Mouse (Mus musculus) layer of hippocampus, postnatal 36 days (tissue): ENCODE results near the gene Qdpr. TPM values are rescaled to one million over a fixed set of nuclear protein-coding genes. Genes with fewer than 3 reads are reported as not detected.
"Not testable (repeated sequence)": the region's sequence is repeated elsewhere in the genome, so short reads cannot be mapped to it uniquely, and the experiment has no call there.

Source experiments
- DNase-seq, 2 experiments: peaks; one replicate each; pipeline ENCODE4 v3.0.0; 2022
- total RNA-seq, 2 experiments: library from RNA; stranded (reverse); gene quantifications; 2 replicates each; pipeline ENCODE4 v1.2.3; 2021

The Qdpr gene
- total RNA-seq, 2 experiments from 2014 or later = 156 to 169 TPM

DNA sequence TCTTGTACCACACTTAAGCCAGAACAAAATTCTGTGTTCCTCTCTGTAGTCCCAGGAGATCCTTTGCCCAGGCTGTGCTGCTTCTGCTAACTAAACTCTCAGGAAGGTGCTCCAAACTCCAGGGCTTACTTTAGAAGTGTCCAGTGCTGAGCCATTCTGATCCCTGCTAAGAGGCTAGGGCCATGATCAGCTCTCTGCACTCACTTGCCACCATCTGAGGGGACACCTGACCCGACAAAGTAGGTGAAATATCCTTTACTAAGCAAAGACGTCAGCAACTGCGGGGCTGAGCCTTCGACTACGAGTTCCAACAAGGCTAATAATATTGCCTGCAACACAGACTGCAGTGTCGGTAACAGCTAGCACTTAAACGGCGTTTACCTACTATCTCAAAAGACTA is 830 bp downstream of the Qdpr start:
- no peak for DNase-seq

DNA sequence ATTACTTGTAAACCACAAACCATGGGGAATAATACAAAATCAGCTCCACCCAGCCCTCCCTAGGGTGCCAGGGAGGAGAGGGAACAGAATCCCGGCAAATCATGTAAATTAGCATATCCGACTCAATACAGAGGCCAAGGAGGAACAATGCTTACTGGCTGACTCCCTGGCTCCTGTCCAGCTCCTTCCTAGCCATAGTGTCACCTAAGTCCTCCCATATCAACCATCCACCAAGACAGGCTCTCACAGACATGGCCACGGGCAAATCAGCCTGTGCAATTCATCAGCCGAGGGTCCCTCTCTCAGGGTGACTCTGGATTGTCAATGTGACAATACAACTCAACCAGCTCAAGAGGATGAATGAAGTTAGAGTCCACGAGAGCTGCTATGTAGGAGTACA is 1.4 kb downstream of the Qdpr start:
- DNase-seq = no peak

DNA sequence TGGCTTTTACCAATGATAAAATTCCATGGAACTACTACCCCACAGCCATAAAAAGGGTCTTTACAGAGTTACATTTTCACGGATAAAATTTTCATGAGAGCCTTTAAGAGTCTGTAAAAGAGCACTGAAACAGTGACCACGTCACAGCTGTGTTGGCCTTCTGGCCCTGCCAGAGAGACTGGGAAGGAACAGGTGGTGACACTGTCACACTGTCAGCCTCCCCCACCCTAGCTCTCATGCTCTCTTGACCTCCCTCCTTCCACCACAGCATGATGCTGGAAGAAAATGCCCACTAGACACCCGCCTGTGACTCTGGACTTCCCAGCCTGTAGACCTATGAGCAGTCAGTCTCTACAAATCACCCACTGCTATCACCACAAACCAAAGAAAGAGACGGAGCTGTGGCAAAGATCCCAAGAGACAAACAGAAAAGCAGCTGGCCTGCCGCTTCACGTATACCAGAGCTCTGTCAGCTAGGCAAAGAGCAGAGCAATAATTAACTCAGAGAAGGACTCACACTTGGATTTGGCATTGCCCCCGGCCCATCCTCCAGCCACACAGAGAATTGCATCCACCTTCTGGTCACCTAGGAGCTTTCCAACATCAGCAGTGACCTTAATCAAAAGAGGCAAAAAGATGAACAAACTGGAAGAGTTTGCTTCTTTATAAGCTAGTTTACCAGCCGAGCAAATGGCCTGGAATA is 5.8 kb downstream of the Qdpr start:
- DNase-seq = no peak

DNA sequence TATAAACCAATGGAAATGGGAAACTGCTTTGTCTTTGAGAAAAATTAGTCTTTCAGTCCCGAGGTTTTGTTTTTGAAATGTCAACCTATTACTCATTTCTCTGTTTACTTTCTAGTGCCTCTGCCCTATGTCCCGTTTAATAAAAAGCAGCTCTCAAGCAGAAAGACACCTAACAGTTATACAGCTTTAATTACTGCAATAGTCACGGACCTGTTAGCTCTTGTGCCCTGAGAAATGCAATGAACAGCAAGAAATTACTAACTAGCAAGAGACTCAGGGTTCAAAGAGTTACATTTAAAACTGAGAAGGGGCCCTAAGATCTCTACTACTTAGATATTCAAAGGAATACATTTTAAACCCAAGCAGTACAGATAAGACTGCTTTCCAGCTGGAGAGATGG is 8.3 kb downstream of the Qdpr start:
- no peak for DNase-seq

DNA sequence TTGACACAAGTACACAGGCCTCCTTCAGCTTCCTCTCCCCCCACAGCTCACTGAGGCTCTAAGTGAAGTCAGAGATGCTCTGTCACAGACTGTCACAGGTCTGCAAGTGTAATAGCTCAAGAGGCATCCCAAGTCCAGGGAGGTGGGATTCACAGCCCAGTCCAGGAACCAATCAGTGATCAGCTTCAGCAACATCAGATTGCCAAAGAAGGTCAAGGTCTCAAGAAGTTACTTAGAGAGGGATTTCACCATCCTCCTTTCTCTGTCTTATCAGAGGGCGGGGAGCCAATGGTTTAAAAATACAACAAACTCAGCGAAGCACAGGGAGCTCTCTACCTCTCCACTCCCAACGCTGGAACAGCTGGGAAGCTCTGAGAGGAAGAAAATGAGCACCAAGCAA is 8.9 kb downstream of the Qdpr start:
- DNase-seq = no peak

DNA sequence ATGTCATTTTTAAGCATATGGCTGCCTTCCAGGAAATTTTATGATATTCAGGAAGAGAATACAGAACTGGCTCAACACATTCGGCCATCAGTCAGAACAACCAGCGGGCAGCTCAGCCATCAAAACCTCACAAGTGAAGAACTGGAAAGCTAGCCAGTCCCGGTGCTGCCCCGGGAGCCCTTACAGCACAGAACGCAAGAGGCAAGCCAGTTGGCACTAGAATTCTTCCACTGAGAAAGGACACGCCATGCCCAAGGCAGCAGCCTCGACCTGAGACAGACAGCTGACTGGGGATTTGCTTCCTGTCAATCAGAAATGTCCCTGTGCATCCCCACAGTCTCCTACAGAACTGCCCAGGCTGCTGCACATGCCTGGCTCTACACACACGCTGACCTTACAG is 11.7 kb downstream of the Qdpr start:
- no peak for DNase-seq

DNA sequence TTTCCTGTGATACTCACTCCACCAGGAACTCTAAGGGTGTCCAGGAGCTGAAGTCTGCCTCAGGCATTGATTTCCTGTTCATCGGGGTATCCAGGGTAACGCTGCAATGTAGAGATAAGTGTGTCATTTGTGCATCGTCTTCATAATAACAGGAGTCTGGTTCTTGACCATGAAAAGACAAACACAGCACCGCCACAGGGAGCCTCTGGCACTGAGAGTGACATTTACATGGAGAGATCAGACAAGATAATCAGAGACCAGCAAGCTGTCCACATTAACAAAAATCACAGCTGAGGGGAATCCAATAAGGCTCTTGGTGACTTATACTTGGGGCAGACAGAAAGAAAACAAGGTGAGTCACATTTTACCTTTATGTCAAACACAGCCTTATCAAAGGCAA is 12.2 kb downstream of the Qdpr start:
- no peak for DNase-seq

DNA sequence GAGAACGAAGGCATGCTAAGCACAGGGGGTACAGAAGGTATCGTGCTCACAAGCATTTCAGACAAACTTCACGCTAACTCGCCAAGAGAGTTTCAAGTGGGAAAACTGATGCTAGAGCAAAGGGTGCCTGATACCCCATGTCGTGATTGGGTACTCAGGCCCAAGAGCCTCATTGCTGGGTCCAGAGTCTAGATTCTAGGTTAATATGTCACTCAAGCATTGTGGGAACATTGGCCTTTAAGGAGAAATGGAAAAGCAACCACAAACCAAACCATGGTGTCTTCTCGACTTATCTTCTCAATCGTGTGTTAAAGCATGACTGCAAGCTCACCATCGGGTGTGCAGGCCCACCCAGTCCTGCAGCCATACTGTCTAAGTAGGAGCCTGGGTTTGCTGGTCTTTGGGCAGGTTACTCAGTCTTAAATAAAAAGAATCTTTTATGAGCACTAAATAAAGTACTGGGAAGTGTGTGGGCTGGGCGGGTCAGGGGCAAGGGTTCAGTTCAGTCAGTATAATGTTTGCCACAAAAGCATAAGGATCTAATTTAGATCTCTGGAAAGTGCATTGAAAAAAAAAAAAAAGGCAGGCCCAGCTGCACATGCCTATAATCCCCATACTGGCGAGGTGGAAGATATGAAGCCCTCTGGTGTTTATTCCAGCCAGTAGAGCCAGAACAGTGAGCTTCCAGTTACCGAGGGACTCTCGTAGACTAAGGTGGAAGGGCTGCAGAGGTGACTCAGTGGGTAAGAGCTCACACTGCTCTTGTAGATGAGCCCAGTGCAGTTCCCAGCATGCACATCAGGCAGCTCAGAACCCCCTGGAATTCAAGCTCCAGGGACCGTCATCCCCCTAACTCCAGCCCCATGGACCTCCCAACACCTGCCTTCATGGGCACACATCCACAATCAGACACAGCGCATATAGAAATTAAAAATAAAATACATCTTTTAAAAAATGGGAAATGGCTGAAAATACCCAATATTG is 13.8 kb downstream of the Qdpr start:
- DNase-seq = no peak

DNA sequence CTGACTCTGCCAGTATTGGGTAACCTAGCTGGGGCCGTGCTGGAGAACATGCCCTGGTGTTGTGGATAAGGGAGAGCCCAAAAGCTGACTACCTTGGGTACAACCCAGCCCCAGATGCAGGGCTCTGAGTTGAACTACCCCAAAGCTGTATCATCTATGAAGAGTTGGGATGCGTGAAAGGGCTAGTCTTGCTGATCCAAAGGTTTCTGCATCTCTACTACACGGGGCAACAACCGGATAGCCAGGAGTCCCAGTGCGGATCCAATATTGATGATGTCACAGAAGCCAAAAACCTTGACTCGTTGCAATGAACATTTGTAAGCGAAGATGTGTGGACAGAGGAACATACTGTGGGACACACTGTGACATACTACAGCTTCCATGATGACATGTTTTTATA is 22.1 kb downstream of the Qdpr start:
- DNase-seq = no peak

DNA sequence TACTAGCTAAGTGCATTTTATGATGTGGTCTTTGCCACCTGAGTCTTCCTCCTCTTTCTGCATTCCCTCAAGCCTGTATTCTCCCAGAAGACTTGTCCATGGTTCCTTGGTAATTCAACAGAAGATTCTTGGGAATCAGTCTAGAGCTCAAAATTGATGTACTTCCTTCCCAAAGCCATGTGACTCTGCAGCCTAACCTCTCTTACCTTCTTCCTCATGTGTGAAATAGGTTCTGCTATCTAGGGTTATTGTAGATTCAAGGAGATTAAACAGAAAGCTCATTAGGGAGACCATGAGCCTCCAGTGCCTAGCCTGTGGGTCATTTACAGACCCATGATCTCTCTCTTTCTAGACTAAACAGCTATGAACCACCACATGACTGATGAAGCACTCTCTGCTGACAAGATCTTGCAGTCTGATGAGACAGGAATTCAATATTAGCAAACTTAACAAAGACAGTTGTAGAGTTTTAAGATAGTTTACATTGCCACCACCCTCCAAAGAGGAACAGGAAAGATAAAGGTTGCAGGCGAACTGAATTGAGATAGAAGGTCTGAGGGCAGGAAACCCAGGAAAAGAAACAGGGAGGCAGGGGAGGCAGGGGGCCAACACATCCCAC is 23.5 kb downstream of the Qdpr start:
- DNase-seq = no peak

DNA sequence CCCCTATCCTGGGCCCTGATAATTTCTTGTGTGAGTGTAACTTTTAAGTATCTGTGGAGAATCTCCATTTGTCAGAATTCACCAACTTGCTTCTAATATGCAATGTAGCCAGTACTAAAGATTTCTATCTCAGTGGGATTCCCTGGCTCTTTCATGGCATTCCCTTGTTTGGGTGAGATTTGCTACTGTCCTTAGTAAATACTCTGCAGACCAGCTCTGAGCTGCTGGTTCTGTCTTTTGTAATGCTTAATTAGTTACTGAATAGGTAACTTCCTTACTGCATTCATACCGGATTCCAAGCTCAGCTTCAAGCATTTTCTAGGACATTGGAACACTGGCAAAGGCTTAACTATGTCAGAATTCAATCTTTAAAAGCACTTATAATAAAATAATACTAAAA is 24.3 kb downstream of the Qdpr start:
- DNase-seq = not testable (repeated sequence)

DNA sequence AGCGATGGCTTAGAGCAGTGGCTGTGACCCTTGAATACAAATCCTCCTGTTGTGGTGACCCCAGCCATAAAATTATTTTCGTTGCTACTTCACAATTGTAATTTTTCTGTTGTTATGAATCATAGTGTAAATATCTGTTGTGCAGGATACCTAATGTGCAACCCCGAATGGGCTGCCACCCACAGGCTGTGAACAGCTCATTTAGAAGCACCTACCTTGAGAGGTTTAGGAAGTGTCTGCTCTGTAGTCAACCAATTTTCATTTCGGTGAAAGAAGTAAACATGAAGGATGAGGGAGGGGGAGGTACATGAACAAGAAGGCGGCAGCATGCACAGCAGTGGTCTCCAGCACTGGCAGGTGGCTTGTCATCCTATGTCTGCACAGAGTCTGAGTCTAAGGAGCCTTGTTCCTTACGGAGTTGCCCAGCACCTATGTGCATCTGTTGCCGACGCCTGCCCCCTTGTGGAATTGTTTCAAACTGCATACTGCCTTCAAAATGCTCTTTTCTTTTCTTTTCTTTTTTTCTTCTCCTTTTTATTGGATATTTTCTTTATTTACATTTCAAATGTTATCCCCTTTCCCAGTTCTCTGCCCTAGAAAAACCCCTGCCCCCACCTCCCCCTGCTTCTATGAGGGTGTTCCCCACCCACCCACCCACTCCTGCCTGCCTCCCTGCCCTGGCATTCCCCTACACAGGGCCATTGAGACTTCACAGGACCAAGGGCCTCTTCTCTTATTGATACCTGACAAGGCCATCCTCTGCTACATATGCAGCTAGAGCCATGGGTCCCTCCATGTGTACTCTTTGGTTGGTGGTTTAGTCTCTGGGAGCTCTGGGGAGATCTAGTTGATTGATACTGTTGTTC is 25.8 kb downstream of the Qdpr start:
- peak; percentile 27 to 41 for DNase-seq

DNA sequence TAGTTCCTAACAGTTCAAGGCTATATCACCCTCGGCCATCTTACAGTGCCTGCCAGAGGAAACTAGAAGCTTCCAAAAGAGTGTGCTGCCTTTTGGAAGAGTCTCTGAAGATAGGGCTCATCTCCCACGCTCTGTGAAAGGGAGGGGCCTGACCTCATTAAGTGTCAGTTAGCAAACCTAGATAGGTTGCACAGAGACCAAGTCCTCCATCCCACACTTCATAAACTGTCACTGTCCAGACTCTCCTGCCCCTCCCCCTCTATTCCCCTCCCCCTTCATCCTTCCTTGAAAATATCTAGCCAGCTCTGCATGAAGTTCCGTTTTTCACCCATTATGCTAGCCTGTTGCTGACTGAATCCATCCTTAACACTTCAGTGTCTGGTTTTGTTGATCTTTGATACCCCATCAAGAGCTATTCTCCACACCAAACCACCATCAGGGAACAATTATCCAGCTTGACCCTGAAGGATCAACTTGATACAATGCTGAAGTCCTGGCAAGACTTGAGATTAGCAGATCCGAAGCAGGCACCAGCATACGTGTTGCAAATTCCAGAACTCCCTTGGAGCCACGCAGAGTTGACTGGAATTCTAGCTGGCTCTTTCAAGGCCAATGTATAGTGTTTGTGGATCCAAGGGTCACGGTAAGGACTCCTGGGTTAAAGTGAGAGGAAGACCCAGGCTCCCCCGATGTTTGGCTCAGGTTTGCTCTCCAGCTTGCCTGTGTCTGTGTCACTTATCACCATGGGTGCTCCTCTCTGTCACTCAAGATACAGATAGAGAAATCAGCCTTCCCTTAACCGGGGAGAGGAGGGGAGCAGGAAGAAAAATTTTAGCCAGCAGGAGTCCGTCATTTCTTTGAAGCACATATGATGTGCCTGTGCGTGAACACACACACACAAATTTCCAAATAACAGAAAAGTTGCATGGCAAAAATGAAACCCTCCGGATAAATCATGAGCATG is 27.9 kb downstream of the Qdpr start:
- no peak for DNase-seq

DNA sequence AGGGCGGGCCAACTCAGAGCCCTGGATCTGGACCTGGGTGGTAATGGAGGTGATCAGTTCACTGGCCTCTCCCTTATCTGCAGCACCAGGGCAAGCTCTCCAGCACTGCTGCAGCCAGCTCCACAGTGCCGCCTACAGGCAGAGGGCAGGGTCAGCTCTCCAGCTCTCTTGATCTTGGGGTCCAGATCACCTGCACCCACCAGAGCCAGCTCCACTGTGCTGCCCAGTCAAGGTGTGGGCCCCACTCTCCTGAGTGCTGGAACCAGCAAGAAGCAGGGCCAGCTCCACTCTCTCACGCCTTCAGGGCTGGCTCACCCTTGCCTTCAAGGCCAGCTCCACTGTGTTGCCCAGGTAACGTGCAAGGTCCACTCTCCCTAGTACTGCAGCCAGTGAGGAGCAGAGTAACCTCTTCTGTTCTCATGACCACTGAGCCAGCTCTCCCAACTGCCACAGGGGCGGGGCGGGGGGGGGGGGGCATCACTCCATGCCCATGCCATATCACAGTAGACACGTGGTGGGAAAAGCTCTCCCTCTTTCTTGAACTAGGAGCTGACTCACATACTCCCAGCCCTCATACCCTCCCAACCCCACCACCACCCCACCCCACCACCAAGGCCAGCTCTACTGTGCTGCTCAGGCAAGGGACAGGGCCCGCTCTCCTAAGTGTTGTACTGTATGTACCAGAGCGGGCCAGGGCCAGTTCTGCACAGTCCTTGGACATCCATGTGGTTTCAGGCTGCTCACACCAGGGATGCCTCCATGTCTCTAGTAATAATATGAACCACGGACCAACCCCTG is 30.0 kb downstream of the Qdpr start:
- no peak for DNase-seq

DNA sequence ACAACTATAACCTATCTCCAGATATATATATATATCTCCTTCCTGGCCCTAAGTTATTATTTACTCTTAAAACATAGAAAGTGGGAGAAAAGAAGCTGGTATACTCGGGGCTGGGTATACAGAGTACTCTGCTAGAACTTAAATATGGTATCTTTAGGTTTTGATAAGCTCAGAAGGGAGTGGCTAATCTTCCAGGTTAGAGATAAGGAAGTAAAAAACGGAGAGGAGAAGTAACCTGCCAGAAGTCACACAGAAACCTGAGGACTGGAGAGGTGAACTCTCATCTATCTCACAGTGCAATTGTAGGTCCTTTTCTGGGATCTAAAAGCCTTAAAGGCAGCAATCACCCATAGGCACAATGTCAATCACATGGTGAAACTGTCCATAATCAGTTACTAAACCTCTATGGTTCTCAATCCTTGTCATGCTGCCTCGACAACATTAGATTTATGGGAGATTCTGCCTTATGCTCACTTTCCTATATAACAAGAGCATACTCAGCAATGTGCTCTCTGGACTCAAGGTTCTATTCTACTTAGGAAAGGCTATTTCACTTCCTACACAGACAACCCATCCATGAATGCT is 32.1 kb downstream of the Qdpr start:
- DNase-seq = no peak

DNA sequence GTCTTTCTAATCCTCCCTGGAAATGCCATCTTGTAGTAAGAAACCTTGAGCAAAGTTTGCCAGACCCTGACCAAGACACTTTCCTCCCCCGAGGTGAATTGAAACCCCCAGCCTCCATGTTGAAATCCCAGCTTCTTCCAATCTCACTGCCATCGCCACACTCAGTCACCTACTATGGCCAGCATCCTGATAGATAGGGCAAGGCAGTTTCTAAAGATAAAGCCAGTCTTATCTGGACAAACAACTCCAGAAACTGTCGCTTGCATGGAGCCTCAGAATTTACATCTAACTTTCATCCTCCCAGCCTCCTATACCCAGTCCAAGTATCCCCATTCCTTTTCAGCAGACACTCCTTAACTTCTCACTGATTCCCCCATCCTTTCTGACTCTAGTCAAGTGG is 33.6 kb downstream of the Qdpr start:
- DNase-seq = no peak

DNA sequence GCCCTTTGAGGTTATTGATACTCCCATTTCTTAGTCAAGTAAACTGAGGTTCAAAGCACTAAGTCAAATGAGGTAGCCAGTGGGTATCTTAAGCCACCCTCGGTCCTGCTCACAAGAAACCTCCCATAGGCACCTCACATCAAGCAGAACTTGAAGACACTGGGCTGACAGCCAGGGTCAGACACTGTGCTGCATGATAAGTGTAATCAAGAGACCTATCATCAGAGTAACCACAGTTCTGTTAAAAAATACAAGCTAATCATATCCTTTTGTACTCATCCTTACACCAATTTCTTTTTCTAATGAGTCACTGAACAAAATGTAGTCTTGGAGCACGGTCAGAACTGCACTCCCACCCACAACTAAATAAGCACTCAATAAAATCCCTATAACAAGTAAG is 43.9 kb downstream of the Qdpr start:
- no peak for DNase-seq

DNA sequence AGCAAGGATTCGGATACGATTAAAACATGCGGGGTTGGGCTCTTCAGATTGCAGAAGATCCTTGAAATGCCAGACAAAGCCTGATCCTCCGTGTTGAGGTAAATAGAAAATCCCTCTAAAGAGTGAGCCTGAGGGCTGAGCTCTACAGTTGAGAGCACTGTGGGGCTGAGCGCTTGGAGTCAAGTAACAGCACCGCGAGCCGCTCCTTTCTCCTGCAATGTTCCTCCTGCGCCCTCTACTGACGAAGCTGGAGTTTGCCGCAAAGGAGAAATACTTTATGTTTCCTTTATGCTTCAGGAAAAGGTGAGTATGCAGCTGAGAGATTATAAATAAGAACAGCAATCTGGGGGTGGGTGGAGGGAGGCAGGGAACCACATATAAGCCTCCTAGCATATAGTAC is 47.4 kb downstream of the Qdpr start:
- DNase-seq = peak; percentile 57 to 58

DNA sequence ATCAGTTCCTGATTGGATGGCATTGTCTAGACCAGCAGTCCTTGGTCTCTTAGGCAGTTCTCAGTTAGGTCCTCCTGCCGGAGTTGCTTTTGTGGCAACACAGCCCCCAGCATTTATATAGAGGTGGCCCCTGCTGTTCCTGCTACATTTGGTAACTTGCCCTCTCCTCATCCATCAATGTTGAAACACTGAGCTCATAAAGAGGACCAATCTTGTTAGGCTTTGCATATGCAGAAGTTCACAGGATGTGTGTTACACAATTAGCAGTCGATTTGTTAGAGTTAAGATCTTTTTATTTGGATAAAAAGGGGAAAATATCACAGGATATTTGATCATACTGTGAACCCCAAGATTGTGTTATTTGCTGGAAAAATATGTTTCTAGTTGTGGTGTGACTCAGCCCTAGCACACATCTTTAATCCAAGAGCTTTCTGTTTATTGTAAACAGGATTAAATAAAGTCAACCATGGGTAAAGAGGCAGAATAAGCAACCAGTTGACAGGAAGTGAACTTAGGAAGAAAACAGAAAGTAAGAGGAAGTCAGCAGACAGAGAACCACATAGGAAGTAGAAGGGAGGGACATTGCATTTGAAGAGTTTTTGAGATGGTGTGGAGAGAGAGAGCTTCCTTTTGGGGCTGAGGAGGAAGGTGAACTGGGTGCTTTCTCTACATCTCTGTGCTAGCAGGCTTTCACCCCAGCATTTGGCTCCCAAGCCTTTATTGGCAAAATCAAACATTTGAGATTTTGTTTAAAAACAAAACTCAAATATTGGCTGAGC is 65.8 kb downstream of the Qdpr start:
- DNase-seq = no peak
